Mouse (Mus musculus) kidney, postnatal 25 days (tissue): ENCODE measurements around the gene Gm45234.

Experiments used
- DNase-seq, 2 experiments: peaks; one replicate each; pipeline ENCODE4 v3.0.0; 2021; ENCODE audit warnings: mixed read lengths in 2 of 2

Gene Gm45234

GRCm38 (mm10) chr6:124755831-124756595 lies at the start of gene Gm45234, which contains the start of gene Atn1:
Gene Gm45234, minus strand, starts transcription at chr6:124756021.
Gene Atn1, minus strand, starts transcription at chr6:124756524.
- peak; percentile 77 to 91 for DNase-seq

GRCm38 (mm10) chr6:124804341-124804740 lies 48.5 kb upstream of the Gm45234 start:
- peak in 1 of 2 experiments; percentile 6 for DNase-seq

DNA sequence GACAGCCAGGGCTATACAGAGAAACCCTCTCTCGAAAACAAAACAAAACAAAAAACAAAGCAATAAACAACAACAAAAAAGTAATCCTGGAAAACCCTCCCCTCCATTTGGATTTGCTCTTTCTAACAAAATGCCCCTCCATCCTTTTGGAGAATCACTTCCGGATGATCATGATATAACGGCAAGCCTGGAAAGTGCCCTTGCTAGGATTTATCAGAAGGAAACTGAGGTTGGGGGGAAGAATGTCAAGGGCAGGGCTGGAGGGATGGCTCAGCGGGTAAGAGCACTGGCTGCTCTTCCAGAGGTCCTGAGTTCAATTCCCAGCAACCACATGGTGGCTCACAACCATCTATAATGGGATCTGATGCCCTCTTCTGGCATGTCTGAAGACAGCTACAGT lies 47.9 kb upstream of the Gm45234 start:
- peak in 1 of 2 experiments; percentile 16 for DNase-seq

- DNase-seq = peak in 1 of 2 experiments; percentile 4
Measured at GRCm38 (mm10) chr6:124803061-124803460, 47.2 kb upstream of the Gm45234 start.

DNA sequence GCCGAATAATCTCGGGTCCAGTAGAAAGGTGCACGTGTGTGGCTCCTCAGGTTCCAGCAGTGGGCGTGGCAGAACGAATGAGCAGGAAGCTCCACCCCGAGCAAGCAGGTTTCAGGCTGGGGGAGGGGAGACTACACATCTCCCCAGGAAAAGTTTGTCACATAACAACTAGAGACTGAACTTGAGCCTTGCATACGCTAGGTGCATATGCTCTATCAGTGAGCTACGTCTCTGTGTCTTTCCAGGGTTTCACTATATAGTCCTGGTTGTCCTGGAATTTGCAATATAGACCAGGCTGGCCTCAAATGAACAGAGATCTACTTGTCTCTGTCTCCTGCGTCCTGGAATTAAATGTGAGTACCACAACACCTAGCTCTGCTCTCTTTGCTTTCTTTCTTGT lies 46.6 kb upstream of the Gm45234 start:
- peak in 1 of 2 experiments; percentile 32 for DNase-seq

- DNase-seq = no peak
Measured at GRCm38 (mm10) chr6:124796200-124796599, 40.4 kb upstream of the Gm45234 start.

DNA sequence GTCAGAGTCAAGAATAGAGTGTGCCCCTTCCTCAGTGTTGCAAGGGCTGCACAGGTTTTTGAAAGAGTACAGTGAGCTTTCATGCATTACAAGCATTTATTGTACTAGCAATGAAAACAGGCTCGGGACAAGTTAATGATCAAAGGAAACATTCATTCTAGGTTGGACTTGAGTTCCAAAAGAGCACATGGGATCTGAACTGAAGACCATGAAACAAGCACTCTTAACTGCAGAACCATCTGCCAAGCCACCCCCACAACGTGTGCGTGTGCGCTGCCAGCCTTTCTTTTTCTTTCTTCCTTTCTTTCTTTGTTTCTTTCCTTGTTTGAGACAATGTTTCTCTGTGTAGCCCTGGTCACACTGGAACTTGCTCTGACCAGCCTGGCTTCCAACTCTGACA lies 40.0 kb upstream of the Gm45234 start:
- peak; percentile 49 to 53 for DNase-seq

DNA sequence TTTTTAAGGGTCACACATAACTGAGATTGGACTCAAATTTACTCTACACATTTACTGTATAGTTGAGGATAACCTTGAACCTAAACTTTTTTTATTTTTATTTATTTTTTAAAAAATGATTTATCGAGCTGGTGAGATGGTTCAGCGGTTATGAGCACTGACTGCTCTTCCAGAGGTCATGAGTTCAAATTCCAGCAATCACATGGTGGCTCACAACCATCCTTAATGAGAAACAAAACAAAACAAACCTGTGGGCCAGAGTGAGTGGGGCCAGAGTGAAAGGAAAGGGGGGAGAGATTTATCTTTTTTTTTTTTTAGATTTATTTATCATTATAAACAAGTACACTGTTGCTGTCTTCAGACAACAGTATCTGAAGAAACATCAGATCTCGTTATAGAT lies 36.1 kb upstream of the Gm45234 start:
- DNase-seq = peak in 1 of 2 experiments; percentile 40

DNA sequence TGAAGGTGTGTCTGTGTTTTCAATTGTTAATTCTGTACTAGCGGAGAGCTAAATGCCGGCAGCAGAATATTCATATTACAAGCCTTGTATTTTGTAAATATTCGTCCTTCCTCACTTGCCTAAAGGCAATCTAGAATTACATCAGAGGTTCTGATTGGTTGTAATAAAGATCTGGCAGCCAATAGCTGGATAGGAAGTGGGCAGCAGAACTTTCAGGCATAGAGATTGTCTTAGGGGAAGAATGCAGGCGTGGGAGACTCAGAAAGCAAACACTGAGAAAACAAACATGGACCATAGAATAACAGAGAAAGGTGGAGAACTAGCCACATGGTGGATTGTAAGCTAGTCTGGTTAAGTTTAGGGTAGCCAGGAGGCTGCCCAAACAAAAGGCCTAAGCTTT lies 34.3 kb upstream of the Gm45234 start:
- DNase-seq = no peak

DNA sequence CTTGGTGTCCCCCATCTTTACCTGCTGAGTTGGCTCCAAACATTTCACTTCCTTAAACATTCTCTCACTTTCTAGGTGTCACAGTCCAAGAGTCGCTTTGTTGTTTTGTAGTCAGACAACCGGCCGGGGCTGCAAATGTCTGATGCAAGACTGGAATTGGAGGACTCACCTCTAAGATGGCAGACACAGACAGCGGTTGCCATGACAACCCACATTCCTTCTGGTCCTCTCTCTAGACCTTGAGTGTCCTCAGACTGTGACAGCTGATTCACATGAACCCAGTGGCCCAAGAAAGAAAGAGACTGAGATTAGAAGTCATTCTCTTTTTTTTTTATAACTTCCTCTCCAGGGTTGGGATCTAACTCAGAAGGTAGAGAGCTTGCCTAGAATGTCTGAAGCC lies 33.7 kb upstream of the Gm45234 start:
- DNase-seq = peak in 1 of 2 experiments; percentile 43

DNA sequence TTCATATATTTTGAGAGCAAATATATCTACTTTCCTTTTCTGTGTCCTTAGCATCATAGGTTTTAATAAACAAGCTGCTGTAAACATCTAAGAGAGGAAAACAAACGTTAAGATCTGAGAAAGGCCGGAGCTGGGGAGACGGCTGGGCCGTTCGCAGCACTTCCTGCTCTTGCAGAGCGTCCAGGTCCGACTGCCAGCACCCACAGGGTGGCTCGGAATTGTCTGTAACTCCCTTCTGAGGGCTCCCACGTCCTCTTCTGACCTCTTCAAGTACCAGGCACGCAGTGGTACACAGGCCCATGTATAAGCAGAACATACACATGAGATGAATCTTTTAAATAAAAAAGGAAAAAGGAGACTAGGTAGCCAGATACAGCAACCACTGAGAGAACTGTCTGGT lies 31.9 kb upstream of the Gm45234 start:
- DNase-seq = no peak

- peak; percentile 39 to 70 for DNase-seq
Measured at GRCm38 (mm10) chr6:124786756-124787420, 31.1 kb upstream of the Gm45234 start.

DNA sequence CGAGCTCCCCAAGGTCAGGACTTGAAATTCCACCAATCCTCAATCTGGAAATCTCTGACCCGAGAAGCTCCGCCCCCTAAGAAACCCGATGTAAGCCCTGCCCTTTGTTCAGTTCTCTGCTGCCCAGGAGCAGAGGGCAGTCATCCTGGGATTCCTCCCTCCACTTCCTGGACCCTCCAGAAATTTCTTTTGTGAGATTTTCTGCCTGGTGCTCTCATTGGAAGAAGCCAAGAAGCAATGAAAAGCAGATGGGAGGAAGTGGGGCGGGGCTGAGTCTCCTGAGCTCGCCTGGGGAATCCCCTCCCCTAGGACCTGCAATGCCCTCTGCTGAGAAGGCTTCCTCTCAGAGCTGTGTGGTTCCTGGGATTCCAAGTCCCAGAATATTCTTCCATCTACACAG lies 26.6 kb upstream of the Gm45234 start:
- peak; percentile 56 to 65 for DNase-seq

DNA sequence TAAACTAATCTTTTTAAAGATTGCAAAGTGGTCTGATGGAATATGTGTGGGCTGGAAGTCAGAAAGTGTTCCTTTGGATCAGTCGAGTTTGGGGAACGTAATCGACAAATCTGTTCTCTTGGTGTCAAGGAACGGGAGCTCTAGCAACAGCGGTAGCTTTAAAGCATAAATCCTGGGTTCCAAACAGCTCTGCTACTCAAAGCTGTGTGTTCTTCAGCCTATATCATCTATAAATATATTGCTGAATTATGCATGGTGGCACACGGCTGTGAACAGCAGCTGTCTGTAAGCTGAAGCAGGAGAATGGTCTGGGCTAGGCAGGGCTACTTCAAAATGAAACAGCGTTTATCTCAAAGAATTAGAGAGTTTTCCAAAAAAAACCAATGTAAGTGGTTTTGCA lies 25.1 kb upstream of the Gm45234 start:
- DNase-seq = no peak

DNA sequence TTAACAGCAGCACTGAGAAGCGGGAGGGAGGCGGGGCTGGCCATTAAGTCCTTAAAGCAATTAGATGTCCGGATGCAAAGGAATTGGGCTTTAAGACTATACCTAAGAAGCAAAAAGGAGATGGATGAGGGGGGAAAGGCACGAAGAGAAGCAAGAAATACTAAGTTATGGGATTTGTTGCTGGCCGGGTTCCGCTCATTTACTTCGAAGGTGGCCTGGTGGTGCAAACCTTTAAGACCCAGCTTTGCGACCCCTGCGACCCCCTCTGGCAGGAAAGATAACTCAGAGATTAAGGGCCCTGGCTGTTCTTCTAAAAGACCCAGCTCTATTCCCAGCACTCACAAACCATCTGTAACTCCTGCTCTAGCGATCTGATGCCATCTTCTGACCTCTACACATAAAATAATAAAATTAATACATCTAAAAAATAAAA lies 24.2 kb upstream of the Gm45234 start:
- DNase-seq = peak; percentile 53 to 59

- DNase-seq = peak; percentile 52 to 57
Measured at GRCm38 (mm10) chr6:124779222-124779983, 23.6 kb upstream of the Gm45234 start, which contains the start of gene Lrrc23. Gene Lrrc23, minus strand, starts transcription at chr6:124779727.

- DNase-seq = no peak
Measured at GRCm38 (mm10) chr6:124770511-124770910, 14.7 kb upstream of the Gm45234 start.

DNA sequence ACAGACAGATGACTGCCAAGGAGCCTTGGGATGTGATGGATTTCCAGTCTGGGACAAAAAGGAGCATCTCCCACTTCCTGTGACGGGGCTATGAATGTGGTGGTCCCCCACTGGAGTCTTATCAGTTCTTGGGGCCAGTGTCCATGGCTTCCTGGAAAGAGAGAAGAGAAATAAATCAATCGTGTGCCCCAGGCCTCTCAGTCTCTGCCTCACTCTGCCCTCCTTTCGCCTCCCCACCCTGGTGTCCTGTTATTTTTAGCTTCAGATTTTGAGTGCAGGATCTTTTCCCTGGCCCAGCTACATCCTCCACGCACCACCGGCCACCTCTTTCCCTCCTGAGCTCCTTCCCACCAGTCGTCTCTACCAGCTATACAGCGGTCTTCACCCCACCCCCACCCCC lies 14.2 kb upstream of the Gm45234 start:
- DNase-seq = no peak

- peak; percentile 31 to 62 for DNase-seq
Measured at GRCm38 (mm10) chr6:124769101-124769765, 13.4 kb upstream of the Gm45234 start, which contains the start of gene Eno2. Gene Eno2, minus strand, starts transcription at chr6:124769673.

DNA sequence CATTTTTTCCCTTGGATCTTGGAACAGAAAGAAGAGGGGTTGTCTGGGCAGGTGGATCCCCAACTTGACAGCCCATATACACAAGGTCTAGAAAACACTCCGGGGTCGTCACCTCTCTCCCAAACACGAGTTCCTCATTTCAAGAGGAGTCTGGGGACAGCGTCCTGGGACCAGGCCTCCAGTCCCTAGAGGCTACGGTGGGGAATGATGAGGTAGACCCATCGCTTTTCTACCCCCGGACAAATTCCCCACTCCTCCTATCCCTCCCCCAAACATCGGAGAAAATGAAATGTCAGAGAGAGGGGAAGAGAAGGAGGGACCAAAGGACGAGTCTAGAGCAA lies 12.9 kb upstream of the Gm45234 start:
- no peak for DNase-seq

- DNase-seq = no peak
Measured at GRCm38 (mm10) chr6:124767920-124768703, 12.3 kb upstream of the Gm45234 start.

GRCm38 (mm10) chr6:124767536-124767919 lies 11.7 kb upstream of the Gm45234 start:
- no peak for DNase-seq
